Mouse (Mus musculus): ENCODE data around the gene Dnajc1.
A peak's percentile ranks its signal among the peaks of the same experiment; 100 is the strongest.

The Dnajc1 gene

GRCm38 (mm10) chr2:18300949-18301348 is 91.7 kb downstream of the Dnajc1 start:
- no peak for DNase-seq

GRCm38 (mm10) chr2:18285175-18285574 is 107.5 kb downstream of the Dnajc1 start:
- no peak for DNase-seq

- no peak for DNase-seq
Observed at GRCm38 (mm10) chr2:18265736-18266135, 126.9 kb downstream of the Dnajc1 start.

GRCm38 (mm10) chr2:18264579-18264978 is 128.1 kb downstream of the Dnajc1 start:
- DNase-seq = no peak

- DNase-seq = no peak
Observed at GRCm38 (mm10) chr2:18262298-18262697, 130.3 kb downstream of the Dnajc1 start.

- DNase-seq = no peak
Observed at GRCm38 (mm10) chr2:18249224-18249623, 143.4 kb downstream of the Dnajc1 start.

- DNase-seq = no peak
Observed at GRCm38 (mm10) chr2:18235524-18235923, 157.1 kb downstream of the Dnajc1 start.

- DNase-seq = no peak
Observed at GRCm38 (mm10) chr2:18232883-18233567, 159.6 kb downstream of the Dnajc1 start.

GRCm38 (mm10) chr2:18231143-18231542 is 161.5 kb downstream of the Dnajc1 start:
- no peak for DNase-seq

- no peak for DNase-seq
Observed at GRCm38 (mm10) chr2:18229279-18229678, 163.4 kb downstream of the Dnajc1 start.

- no peak for DNase-seq
Observed at GRCm38 (mm10) chr2:18228486-18229062, 164.1 kb downstream of the Dnajc1 start.

- DNase-seq = no peak
Observed at GRCm38 (mm10) chr2:18219569-18219968, 173.1 kb downstream of the Dnajc1 start.

- DNase-seq = no peak
Observed at GRCm38 (mm10) chr2:18219136-18219535, 173.5 kb downstream of the Dnajc1 start.

GRCm38 (mm10) chr2:18218500-18218899 is 174.1 kb downstream of the Dnajc1 start:
- no peak for DNase-seq

GRCm38 (mm10) chr2:18217867-18218266 is 174.8 kb downstream of the Dnajc1 start:
- no peak for DNase-seq

- no peak for DNase-seq
Observed at GRCm38 (mm10) chr2:18214031-18214430, 178.6 kb downstream of the Dnajc1 start.

- no peak for DNase-seq
Observed at GRCm38 (mm10) chr2:18209948-18210347, 182.7 kb downstream of the Dnajc1 start.

GRCm38 (mm10) chr2:18209211-18209823 is 183.3 kb downstream of the Dnajc1 start:
- no peak for DNase-seq

- no peak for DNase-seq
Observed at GRCm38 (mm10) chr2:18208578-18208977, 184.1 kb downstream of the Dnajc1 start.

- DNase-seq = no peak
Observed at GRCm38 (mm10) chr2:18206811-18207210, 185.8 kb downstream of the Dnajc1 start.

GRCm38 (mm10) chr2:18205118-18205517 is 187.5 kb downstream of the Dnajc1 start:
- peak; percentile 62 to 72 for DNase-seq

GRCm38 (mm10) chr2:18202923-18203322 is 189.7 kb downstream of the Dnajc1 start:
- no peak for DNase-seq

GRCm38 (mm10) chr2:18201820-18202462 is 190.7 kb downstream of the Dnajc1 start:
- no peak for DNase-seq

Measured in lung, adult 18-20 months (tissue).